Mouse (Mus musculus) heart, adult 18-20 months (tissue): Measurements from ENCODE around the gene Tas2r136. TPM values are rescaled to one million over a fixed set of nuclear protein-coding genes. Genes with fewer than 3 reads are reported as not detected.

ENCODE experiments used
- DNase-seq, 2 experiments: peaks; one replicate each; pipeline ENCODE4 v3.0.0; 2021 to 2022; ENCODE audit warnings: mixed read lengths in 1 of 2
- long read RNA-seq, 2 experiments: library from polyadenylated mRNA; stranded (forward); transcript quantifications; one replicate each; pipeline ENCODE4 v2.0.0; 2021
- total RNA-seq, 2 experiments: library from RNA; stranded (reverse); gene quantifications; 2 replicates each; pipeline ENCODE4 v1.2.3; 2021

Gene Tas2r136
- total RNA-seq = not detected
- long read RNA-seq, experiment 1 = 0 reads
- long read RNA-seq, experiment 2 = 0 reads

DNA sequence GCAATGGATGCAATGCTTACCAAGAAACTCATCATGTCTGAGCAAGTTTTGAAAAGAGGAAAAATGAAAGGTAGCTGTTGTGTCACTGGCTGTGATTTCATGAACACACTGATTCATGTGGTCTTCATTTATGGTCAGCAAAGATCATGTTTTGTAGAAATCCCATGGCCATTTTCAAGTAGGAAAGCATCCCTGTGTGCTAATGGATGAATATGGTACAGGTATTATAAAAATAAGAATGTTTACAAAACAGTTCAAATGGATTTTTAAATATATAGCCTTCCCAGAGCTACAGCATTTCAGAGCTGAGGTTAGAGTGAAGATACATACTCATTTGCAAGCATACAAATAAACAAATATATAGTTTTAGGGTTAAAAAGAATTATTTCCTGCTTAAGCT, at the start of gene Tas2r136:
Tas2r136 (minus strand) TSS at position 101 of the 400 bp plus-strand sequence.
- no peak for DNase-seq

DNA sequence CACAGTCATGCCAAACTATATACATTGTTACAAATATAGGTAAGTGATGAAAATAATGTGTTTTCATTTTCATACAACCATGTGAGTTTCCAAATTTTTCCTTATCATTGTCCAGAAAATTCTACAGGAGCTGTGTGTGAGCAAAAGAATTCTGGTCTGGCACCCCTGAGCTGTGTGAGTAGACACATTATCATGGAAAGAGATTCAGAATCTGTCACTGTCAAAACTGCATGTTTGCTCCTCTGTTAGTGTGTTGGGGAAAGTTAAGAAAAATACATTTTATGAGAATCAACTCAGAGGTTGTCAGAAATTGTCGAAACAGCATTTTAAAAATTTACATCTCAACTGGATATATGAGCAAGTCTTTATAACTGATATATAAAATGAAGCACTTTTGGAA, 24.6 kb upstream of the Tas2r136 start, which contains the start of gene Tas2r117:
Tas2r117 (plus strand) TSS at position 301 of the 400 bp plus-strand sequence.
- no peak for DNase-seq

DNA sequence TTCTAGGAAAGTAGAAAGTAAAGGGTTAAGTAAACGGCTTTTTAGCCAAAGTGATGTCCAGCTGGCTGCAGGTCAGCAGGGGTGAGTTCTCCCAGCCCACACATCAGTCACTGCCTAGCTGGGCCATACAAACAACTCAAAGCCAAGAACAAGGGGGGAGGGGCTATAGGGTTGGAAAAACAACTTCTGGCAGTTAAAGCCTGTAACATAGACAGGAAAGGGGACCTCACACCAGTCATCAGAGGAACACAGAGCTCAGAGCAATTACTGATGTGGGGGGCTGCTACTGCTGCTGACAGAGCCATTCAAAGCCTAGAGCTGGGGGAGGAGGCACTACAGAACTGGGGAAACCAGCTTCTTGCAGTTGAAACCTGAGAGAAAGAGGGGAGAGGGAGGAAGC, 17.4 kb upstream of the Tas2r136 start:
- DNase-seq = no peak

DNA sequence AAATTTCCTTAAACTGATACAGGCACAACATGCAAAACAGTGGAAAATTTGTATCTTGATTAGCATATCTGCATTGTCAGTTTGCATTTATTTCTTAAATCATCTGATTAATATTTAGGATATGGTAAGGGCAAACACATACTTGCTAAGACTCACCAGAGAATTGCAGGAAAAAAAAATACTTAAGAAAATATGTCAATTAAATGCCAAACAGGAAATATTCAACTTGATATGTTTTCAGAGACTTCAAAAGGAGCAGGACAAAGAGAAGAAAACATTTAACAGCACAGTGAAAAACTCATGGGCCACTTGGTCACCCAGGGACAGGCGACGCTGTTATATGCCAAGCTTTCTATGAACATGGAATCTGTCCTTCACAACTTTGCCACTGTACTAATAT, 16.1 kb downstream of the Tas2r136 start, which contains the start of gene Tas2r102:
Tas2r102 (plus strand) TSS at position 301 of the 400 bp plus-strand sequence.
- DNase-seq = no peak

DNA sequence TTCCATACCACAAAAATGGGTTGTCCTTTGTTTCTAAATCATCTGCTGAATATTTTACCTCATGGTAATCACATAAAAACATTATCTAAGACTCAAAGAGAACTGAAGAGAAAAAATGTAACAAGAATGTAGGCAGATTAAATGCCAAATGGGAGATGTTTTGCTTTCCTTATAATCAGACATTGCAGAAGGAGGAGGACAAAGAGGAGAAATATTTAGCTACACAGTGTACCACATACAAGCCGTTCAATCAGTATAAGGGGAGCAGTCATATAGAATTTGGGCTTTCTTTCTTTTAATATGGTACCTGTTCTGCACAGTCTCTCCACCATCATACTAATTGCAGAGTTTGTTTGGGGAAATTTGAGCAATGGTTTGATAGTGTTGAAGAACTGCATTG, 23.5 kb downstream of the Tas2r136 start, which contains the start of gene Tas2r124:
Tas2r124 (plus strand) TSS at position 301 of the 400 bp plus-strand sequence.
- no peak for DNase-seq

DNA sequence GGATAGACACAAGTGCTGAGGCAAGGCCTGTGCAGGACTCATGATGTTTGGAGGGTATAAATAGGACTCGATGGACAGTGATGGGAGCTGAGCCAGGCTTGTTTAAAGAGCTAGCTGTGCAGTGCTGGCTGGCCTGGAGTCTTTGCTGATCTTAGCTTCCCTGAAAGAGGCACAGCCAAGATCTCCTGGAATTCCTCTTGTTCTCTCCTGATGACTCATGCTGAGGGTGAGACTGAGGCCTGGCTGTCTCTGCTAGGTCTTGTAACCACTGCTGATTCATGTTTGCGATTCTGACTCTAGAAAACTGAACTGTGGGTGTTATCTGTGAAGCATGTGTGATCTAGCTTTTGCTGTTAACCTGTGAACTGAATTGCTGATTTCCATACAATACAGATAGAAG, 27.8 kb downstream of the Tas2r136 start:
- no peak for DNase-seq

DNA sequence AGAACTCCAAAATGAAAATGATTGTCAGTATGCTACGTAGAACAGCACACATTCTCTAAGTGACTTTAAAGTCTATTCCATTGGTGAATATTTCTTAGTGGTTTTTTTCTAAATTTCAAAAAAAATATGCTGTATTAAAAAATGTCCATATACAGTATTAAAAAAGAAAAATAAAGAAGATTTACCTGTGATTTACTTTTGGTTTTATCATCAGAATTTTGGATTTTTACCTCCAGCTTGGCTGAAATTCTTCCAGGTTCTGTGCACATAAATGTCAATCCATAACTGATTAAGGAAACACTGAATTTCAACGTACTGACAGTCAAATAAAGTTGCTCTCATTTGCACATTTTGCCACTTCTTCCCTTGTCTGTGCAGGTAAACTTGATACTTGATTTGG, 40.0 kb downstream of the Tas2r136 start, which contains the start of gene Tas2r115:
Tas2r115 (minus strand) TSS at position 101 of the 400 bp plus-strand sequence.
- no peak for DNase-seq

Other genes starting within 250 kb of the Tas2r136 start
- gene Prh1, start 208.4 kb downstream of the Tas2r136 start, total RNA-seq = not detected
- gene Prp2, start 182.2 kb downstream of the Tas2r136 start, total RNA-seq = not detected
- gene A630073D07Rik, start 126.6 kb downstream of the Tas2r136 start, total RNA-seq = not detected
- not detected for gene Tas2r120, start 121.2 kb downstream of the Tas2r136 start, total RNA-seq
- gene Tas2r121, start 77.2 kb downstream of the Tas2r136 start, total RNA-seq = not detected
- gene Tas2r122, start 66.2 kb downstream of the Tas2r136 start, total RNA-seq = not detected
- gene Tas2r115, start 40.1 kb downstream of the Tas2r136 start, total RNA-seq = not detected
- gene Tas2r124, start 23.4 kb downstream of the Tas2r136 start, total RNA-seq = not detected
- gene Tas2r102, start 16.0 kb downstream of the Tas2r136 start, total RNA-seq = not detected
- not detected for gene Tas2r117, start 24.7 kb upstream of the Tas2r136 start, total RNA-seq
- gene Tas2r123, start 69.0 kb upstream of the Tas2r136 start, total RNA-seq = not detected
- not detected for gene Tas2r116, start 77.3 kb upstream of the Tas2r136 start, total RNA-seq
- not detected for gene Tas2r110, start 89.8 kb upstream of the Tas2r136 start, total RNA-seq
- not detected for gene Tas2r113, start 114.8 kb upstream of the Tas2r136 start, total RNA-seq
- not detected for gene Tas2r125, start 131.5 kb upstream of the Tas2r136 start, total RNA-seq
- not detected for gene Tas2r129, start 172.9 kb upstream of the Tas2r136 start, total RNA-seq
- not detected for gene Tas2r131, start 179.8 kb upstream of the Tas2r136 start, total RNA-seq
- gene Tas2r109, start 202.8 kb upstream of the Tas2r136 start, total RNA-seq = not detected